Mouse (Mus musculus) heart, postnatal 0 days (tissue): ENCODE measurements at regions not wholly inside any gene's neighbourhood (a gene's known extent, or its start where the extent isn't known, plus 50 kb on each side); places are given as distances from the start of the nearest gene placed in this dataset.

Experiments
- CTCF ChIP-seq: IDR thresholded peaks from 2 replicates; pipeline ENCODE4 v1.5.1; 2016; ENCODE audit warnings: antibody characterized with exemption, control low read depth, low read depth
- EP300 ChIP-seq: IDR thresholded peaks from 2 replicates; pipeline ENCODE4 v1.6.1; 2016; ENCODE audit warnings: antibody characterized with exemption, low read depth

GRCm38 (mm10) chr12:28377968-28378367, 174.2 kb downstream of the Dcdc2c start:
- TF ChIP-seq CTCF (no peak), EP300 (no peak)
